Mouse (Mus musculus) thymus, postnatal 36 days (tissue): ENCODE measurements at regions not wholly inside any gene's neighbourhood (a gene's known extent, or its start where the extent isn't known, plus 50 kb on each side); places are given as distances from the start of the nearest gene placed in this dataset.
A peak's percentile ranks its signal among the peaks of the same experiment; 100 is the strongest.

Experiments used
- DNase-seq, 2 experiments: peaks; one replicate each; pipeline ENCODE4 v3.0.0; 2022; ENCODE audit warnings: mixed read lengths in 2 of 2

GRCm38 (mm10) chr3:105130228-105130627, 63.6 kb downstream of the 4930564D02Rik start:
- no peak for DNase-seq

DNA sequence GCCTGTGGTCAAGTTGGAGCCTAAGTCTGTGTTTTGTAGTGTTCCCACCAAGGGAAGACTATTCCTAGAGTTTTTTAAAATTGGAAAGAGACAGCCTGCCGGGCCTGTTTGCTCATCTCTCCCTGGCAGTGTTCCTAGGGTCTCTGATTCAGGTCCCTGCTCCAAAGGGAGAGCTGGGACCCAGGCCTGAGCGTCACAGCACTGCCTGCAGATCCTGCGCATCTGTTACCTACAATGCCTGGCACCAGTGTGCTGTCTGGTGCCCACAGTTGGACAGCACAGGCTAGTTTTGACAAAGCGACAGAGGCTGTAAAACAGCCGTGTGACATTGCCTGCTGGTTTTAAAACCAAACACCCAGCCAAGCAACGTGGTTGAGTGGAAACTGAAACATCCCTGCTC, 64.4 kb downstream of the 4930564D02Rik start:
- no peak for DNase-seq

- DNase-seq: peak; percentile 60 to 71
These were observed 66.4 kb downstream of the 4930564D02Rik start for GRCm38 (mm10) chr3:105133011-105133410.

DNA sequence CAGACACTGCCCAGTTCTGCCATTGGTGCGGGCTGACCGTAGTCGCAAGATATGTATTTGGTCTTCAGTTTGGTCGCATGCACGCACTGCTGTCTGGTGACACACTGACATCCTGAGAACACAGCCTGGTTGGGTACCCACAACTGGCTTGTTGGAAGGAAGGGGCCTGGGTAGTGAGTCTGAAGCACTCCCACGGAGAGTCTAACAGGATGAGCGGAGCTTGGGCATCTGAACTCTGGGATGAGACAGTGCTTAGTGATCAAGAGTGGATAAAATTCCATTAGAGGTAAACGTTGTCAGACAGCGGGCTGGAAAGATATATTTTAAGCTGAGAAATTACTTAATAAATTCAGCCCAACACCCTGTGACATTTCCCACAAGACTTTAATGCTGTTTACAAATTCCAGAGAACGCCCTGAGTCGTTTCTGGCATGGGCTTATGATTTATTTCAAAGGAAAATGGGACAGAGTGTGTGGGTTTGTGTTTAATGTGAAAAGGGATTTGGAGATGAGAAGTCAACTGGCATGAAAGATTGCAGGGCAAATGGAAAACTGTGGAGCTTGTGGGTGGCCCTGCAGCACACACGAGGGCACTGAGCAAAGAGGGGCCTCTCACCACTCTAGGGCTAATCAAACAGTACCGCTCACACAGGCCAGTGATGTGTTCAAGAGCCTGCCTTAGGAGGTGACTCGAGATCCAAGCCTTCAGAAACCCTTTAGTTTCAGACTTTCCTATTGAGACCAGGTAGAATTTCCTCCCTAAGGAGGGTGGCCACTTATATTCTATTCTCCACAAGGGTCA, 74.7 kb downstream of the 4930564D02Rik start:
- DNase-seq: no peak

DNA sequence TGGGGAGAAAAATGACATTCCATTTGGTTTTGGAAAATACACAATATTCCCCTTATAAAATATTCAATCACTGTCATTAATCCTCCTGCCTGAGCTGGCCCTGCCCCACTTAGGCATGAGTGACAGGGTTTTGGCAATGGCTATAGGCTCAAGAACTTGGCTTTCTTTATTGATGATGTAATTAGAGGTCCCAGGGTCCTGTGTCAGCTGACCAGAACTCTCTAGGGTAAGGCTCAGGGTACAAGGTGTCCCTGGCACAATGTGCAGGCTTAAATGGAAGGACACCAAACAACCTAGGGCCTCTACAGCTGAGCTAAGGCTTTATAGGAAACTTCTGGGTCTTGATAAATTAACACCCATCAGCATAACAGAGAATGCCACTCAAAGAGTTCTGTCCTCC, 76.0 kb downstream of the 4930564D02Rik start:
- no peak for DNase-seq

- peak; percentile 40 to 54 for DNase-seq
These were observed 85.0 kb downstream of the 4930564D02Rik start for GRCm38 (mm10) chr3:105151475-105152157.

GRCm38 (mm10) chr3:105152158-105152541, 85.5 kb downstream of the 4930564D02Rik start:
- DNase-seq: no peak

- DNase-seq: no peak
These were observed 91.7 kb downstream of the 4930564D02Rik start for GRCm38 (mm10) chr3:105158376-105158775.

DNA sequence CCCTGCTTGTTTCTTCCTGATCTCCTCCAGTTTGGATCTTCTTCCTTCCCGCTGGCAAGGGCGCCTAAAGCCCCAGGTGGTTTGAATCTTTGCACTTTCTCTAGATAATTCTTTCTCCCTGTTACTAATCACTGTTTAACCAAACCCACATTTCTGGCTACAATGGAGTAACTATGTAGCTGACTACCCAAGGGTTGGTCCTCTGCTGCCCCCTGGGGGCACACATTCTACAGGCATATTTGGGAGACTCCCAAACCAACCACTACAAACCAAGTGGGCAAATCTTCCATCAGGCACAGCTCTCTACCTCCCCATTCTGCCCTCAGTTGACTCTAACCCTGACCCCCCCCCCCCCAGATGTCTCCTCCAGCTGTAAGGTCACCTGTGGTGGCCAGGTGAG, 98.7 kb downstream of the 4930564D02Rik start:
- peak; percentile 68 to 73 for DNase-seq

DNA sequence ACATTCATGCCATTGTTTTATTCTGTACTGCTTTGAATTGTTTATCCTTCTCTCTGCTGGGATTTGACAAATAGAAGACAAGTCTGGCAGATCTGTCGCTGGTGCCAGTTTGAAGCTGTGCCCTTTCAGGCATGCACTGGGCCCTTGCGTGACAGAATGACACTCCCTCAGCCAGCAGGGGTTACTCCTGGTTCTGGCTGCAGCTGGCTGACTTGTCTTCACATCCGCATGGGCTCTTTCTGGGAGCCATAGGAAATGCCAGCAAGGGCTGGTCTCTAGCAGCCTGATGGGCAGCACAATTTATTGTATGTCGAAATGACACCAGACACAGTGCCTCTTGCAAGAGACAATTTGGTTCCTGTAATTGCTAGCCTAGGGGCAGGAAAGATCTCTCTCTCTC, 102.5 kb downstream of the 4930564D02Rik start:
- no peak for DNase-seq

DNA sequence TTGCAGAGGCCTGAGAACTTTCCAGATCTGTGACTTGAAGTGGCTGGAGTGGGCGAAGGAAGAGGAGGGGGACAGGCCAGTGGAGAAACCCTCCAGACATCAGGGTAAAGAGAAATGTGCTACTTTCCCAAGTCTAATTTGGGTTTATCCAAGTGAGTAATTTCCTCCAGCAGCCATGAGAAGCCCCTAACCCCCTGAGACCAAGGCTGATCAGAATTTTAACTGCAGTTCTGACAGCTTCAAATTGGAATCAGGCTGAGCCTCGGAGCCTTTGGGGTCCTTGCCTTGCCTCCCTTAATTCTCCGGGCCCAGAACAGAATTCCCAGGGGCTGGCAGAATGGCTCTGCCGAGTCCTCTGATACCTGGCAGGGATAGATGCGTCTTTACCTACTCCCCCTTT, 104.9 kb downstream of the 4930564D02Rik start:
- DNase-seq: no peak

GRCm38 (mm10) chr3:105172054-105172453, 105.4 kb downstream of the 4930564D02Rik start:
- DNase-seq: no peak

DNA sequence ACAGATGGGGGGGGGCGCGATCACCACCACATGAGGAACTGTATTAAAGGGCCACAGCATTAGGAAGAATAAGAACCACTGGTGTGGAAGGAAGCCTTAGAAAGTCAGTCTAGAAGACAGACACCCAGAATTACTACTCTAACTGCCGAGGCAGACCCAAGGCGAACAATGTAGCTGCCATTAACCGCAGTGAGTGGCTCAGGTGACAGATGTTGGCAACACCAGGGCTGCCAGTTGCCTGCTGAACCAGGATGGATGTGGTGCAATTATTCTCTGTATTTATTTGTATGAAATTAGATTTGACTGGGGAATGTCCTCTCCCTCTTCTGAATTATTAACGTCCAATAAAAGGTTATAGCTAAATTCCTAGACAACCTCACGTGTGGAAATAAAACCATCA, 124.7 kb downstream of the 4930564D02Rik start:
- no peak for DNase-seq

GRCm38 (mm10) chr3:105191830-105192229, 125.2 kb downstream of the 4930564D02Rik start:
- DNase-seq: no peak

GRCm38 (mm10) chr3:105200735-105201134, 134.1 kb downstream of the 4930564D02Rik start:
- DNase-seq: no peak

DNA sequence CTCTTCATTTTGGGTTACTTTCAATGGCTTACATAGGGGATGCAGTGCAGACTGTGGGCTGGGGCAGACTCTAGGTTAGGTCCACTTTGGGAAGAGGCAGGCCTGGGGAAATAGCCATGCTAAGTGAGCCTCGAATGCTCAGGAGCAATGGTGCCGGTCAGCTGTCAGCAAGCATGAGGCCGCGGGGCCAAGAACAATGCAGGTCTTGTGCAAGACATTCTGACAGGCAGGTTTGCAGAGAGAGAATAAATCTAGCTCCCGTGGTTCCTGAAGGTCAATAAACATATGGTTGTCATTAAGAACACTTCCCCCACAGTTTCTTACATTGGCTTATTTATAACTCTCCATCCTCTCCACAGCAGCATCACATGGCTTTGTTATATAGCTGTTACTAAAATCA, 142.5 kb downstream of the 4930564D02Rik start:
- DNase-seq: no peak

- DNase-seq: no peak
These were observed 144.4 kb downstream of the 4930564D02Rik start for GRCm38 (mm10) chr3:105211023-105211422.

- no peak for DNase-seq
These were observed 145.1 kb downstream of the 4930564D02Rik start for GRCm38 (mm10) chr3:105211726-105212125.

- DNase-seq: no peak
These were observed 148.2 kb downstream of the 4930564D02Rik start for GRCm38 (mm10) chr3:105214867-105215266.

- DNase-seq: no peak
These were observed 149.1 kb downstream of the 4930564D02Rik start for GRCm38 (mm10) chr3:105215729-105216128.

GRCm38 (mm10) chr3:105219630-105220029, 153.0 kb downstream of the 4930564D02Rik start:
- no peak for DNase-seq

- no peak for DNase-seq
These were observed 154.0 kb downstream of the 4930564D02Rik start for GRCm38 (mm10) chr3:105220641-105221040.

GRCm38 (mm10) chr3:105222925-105223324, 156.3 kb downstream of the 4930564D02Rik start:
- no peak for DNase-seq

- no peak for DNase-seq
These were observed 157.0 kb downstream of the 4930564D02Rik start for GRCm38 (mm10) chr3:105223671-105224070.
